Mouse (Mus musculus) intestine, postnatal 0 days (tissue): Measurements from ENCODE around the gene Ift88. TPM values are rescaled to one million over a fixed set of nuclear protein-coding genes. Genes with fewer than 3 reads are reported as not detected.

ENCODE experiments used
- ATAC-seq: fragments of 200-750 bp; cut with Nextera tagmentation; 2 replicates; pipeline ENCODE4 v1.8.0; 2017; ENCODE audit warnings: mild to moderate bottlenecking, moderate TSS enrichment, moderate library complexity
- H3K27ac ChIP-seq: fragments of 300-500 bp; sonication (generic); 2 replicates; pipeline ENCODE4 v1.5.1; 2014; ENCODE audit warnings: mild to moderate bottlenecking, low read depth, low read length, moderate library complexity
- H3K27me3 ChIP-seq: fragments of 300-500 bp; sonication (generic); replicated peaks from 2 replicates; pipeline ENCODE4 v1.6.1; 2014; ENCODE audit warnings: low read length, mixed read lengths; ENCODE audit not compliant: control insufficient read depth, insufficient read depth
- H3K36me3 ChIP-seq: fragments of 300-500 bp; sonication (generic); 2 replicates; pipeline ENCODE4 v1.6.1; 2014; ENCODE audit warnings: mild to moderate bottlenecking, moderate library complexity; ENCODE audit not compliant: control insufficient read depth, insufficient read depth
- H3K4me1 ChIP-seq: fragments of 300-500 bp; sonication (generic); replicated peaks from 2 replicates; pipeline ENCODE4 v1.6.1; 2014; ENCODE audit warnings: antibody characterized with exemption, low read length, mixed read lengths; ENCODE audit not compliant: control insufficient read depth, insufficient read depth
- H3K4me2 ChIP-seq: fragments of 300-500 bp; sonication (generic); replicated peaks from 2 replicates; pipeline ENCODE4 v1.6.1; 2014; ENCODE audit warnings: low read depth, mild to moderate bottlenecking, moderate library complexity
- H3K4me3 ChIP-seq: fragments of 300-500 bp; sonication (generic); 2 replicates; pipeline ENCODE4 v1.5.1; 2014; ENCODE audit warnings: low read depth, low read length
- H3K9ac ChIP-seq: fragments of 300-500 bp; sonication (generic); 2 replicates; pipeline ENCODE4 v1.6.1; 2014; ENCODE audit warnings: mild to moderate bottlenecking, low read depth, low read length
- H3K9me3 ChIP-seq: fragments of 300-500 bp; sonication (generic); 2 replicates; pipeline ENCODE4 v1.6.1; 2016; ENCODE audit warnings: mixed run types; ENCODE audit not compliant: control insufficient read depth
- CTCF ChIP-seq: sonication (generic); IDR thresholded peaks from 2 replicates; pipeline ENCODE4 v1.5.1; 2016; ENCODE audit warnings: low read depth, mild to moderate bottlenecking, control low read depth, antibody characterized with exemption, moderate library complexity
- WGBS: fragments of 180-500 bp; shearing (Covaris S2); extraction: QIAGEN DNeasy Blood & Tissue Kit; methylation state at CpG from one replicate; pipeline ENCODE4 v1.1.7; 2014; 5-methylcytosine and 5-hydroxymethylcytosine counted together
- polyA plus RNA-seq: library from polyadenylated mRNA; unstranded; fragments of >200 nt; fragmentation: Nextera tagmentation; extraction: Ambion mirVana; gene quantifications from 2 replicates; pipeline ENCODE4 v1.2.1, GENCODE M21; 2015

Ift88 gene
- polyA plus RNA-seq, 1 experiment from 2014 or later, result 5.1 TPM

DNA sequence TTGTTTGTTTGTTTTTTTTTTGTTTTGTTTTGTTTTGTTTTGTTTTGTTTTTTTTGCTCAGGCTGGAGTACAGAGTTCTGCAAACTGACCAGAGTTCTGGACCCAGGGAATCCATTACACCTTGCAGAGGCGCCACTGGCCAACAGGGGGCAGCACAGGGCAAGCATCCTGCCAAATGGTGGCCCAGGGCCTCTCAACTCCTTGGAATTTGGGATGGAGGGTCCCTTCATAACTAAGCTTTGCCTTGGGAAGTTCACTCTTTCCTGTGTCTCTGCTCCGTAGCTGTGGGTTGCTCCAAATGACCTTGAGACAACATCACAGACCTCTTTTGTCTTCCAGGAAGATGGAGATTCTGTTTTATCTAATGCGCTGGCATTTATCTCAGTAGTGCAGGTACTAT lies 109.4 kb downstream of the Ift88 start:
- Histone ChIP-seq H3K4me1 (0 out of 2 replicates have a peak, but pooled peaks cover 4% of the 10 kb centered on the region), H3K36me3 (no peaks in the 10 kb centered on the region), H3K27ac (no peak overlapping the region), H3K4me2 (no peak overlapping the region), H3K27me3 (no peaks in the 10 kb centered on the region), H3K9me3 (no peaks in the 10 kb centered on the region), H3K4me3 (no peak overlapping the region), H3K9ac (no peak overlapping the region)
- WGBS, result 55% methylated on average over 3 of the region's 3 CpGs
- peak; percentile 89 for TF ChIP-seq CTCF
- no peak for ATAC-seq

GRCm38 (mm10) chr14:57533841-57534240 lies 110.0 kb downstream of the Ift88 start:
- no peak for TF ChIP-seq CTCF
- WGBS, result 52% methylated on average over 11 of the region's 11 CpGs
- no peaks in the 10 kb centered on the region for H3K36me3 ChIP-seq
- H3K27me3 ChIP-seq, result no peaks in the 10 kb centered on the region
- no peak overlapping the region for H3K9ac ChIP-seq
- H3K4me3 ChIP-seq, result no peak overlapping the region
- ATAC-seq, result no peak
- H3K9me3 ChIP-seq, result no peaks in the 10 kb centered on the region
- no peak overlapping the region for H3K27ac ChIP-seq
- 0 out of 2 replicates have a peak, but pooled peaks cover 4% of the 10 kb centered on the region for H3K4me1 ChIP-seq
- H3K4me2 ChIP-seq, result no peak overlapping the region

DNA sequence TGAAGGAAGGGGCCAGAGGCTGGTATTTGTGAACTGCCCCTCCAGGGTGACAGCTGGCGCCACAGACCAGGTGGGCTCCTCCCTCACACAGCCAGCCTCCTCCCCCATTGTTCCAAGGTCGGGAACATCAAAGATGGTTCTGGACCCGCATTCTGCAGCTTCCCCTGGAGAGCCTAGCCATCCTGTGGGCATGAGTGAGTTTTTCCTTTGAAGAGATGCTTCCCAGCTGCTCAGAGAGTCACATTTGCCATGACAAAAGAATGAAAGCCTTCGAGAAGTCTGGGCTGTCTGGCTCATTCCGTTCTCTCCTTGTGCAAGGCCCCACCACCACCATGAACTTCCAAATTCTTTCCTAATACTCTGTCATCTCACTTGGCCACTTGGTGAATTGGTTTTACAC lies 110.5 kb downstream of the Ift88 start:
- no peaks in the 10 kb centered on the region for H3K27me3 ChIP-seq
- WGBS, result 39% methylated on average over 5 of the region's 5 CpGs
- no peak overlapping the region for H3K9ac ChIP-seq
- H3K4me2 ChIP-seq, result no peak overlapping the region
- H3K27ac ChIP-seq, result peak overlapping the region; percentile 22; the same call in 1 of the 2 replicates
- 0 out of 2 replicates have a peak, but pooled peaks cover 2% of the 10 kb centered on the region for H3K4me1 ChIP-seq
- H3K4me3 ChIP-seq, result no peak overlapping the region
- TF ChIP-seq CTCF, result no peak
- no peaks in the 10 kb centered on the region for H3K36me3 ChIP-seq
- H3K9me3 ChIP-seq, result no peaks in the 10 kb centered on the region
- no peak for ATAC-seq

DNA sequence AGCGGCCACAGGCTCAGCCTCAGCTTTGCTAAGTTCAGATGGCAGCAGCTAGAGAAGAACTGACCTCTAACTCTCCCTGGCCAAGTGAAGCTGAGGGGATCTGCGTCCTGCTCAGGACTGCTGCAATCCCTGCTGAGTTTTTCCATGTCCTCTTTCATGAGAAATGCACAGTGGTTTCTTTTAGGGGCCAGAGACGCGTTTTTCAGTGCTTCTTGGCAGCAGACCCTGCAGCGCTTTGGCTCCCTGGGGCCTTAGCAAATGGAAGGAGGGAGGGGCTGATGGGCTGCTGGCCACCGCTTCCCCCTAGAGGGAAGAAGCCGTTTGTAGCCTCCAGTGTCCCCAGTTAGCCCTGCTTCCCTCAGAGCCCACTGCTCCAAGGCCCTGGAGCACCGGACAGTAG lies 111.1 kb downstream of the Ift88 start:
- H3K9ac ChIP-seq, result no peak overlapping the region
- no peaks in the 10 kb centered on the region for H3K4me1 ChIP-seq
- no peak overlapping the region for H3K4me2 ChIP-seq
- no peak for ATAC-seq
- no peaks in the 10 kb centered on the region for H3K27me3 ChIP-seq
- 50% methylated on average over 8 of the region's 8 CpGs for WGBS
- no peak overlapping the region for H3K4me3 ChIP-seq
- H3K27ac ChIP-seq, result peak overlapping the region; percentile 22; the same call in 1 of the 2 replicates
- no peaks in the 10 kb centered on the region for H3K36me3 ChIP-seq
- peak; percentile 16; the same call in 1 of the 2 replicates for TF ChIP-seq CTCF
- no peaks in the 10 kb centered on the region for H3K9me3 ChIP-seq

- 60% methylated on average over 6 of the region's 6 CpGs for WGBS
- no peaks in the 10 kb centered on the region for H3K36me3 ChIP-seq
- no peak overlapping the region for H3K27ac ChIP-seq
- H3K4me3 ChIP-seq, result no peak overlapping the region
- H3K9me3 ChIP-seq, result no peaks in the 10 kb centered on the region
- H3K27me3 ChIP-seq, result no peaks in the 10 kb centered on the region
- H3K4me2 ChIP-seq, result no peak overlapping the region
- H3K9ac ChIP-seq, result no peak overlapping the region
- no peaks in the 10 kb centered on the region for H3K4me1 ChIP-seq
- TF ChIP-seq CTCF, result no peak
- no peak for ATAC-seq
Observed at GRCm38 (mm10) chr14:57535646-57536045, 111.8 kb downstream of the Ift88 start.

DNA sequence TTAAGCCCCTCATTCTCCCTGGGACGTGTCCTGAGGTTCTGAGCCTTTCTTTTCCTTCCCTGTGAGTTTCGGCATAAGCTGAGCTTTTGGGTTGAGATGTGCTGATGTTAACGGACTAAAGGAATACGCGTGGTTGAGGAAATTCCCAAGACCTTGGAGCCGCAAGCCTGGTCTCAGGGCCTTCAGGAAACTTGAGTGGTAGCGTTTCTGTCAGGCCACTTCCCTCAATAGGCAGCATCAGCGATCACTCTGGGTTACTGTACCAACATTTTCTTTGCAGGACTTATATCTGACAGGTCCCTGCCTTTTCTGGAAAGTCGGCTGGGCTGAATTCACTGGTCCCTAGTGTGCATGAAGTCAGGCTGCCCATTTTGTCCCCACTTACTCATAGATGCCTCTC lies 113.0 kb downstream of the Ift88 start:
- 70% methylated on average over 9 of the region's 9 CpGs for WGBS
- no peak overlapping the region for H3K9ac ChIP-seq
- no peak overlapping the region for H3K4me2 ChIP-seq
- no peaks in the 10 kb centered on the region for H3K4me1 ChIP-seq
- H3K9me3 ChIP-seq, result no peaks in the 10 kb centered on the region
- ATAC-seq, result no peak
- TF ChIP-seq CTCF, result no peak
- no peaks in the 10 kb centered on the region for H3K36me3 ChIP-seq
- no peak overlapping the region for H3K4me3 ChIP-seq
- no peaks in the 10 kb centered on the region for H3K27me3 ChIP-seq
- 0 out of 2 replicates have a peak overlapping the region, but pooled peaks have one; percentile 1 for H3K27ac ChIP-seq
